Mouse (Mus musculus): ENCODE measurements around the gene Tnrc6b. TPM values are rescaled to one million over a fixed set of nuclear protein-coding genes. Genes with fewer than 3 reads are reported as not detected.
"Not testable (repeated sequence)": the region's sequence is repeated elsewhere in the genome, so short reads cannot be mapped to it uniquely, and the experiment has no call there.

Gene Tnrc6b
- polyA plus RNA-seq, 2 experiments: 8.1 to 8.8 TPM

DNA sequence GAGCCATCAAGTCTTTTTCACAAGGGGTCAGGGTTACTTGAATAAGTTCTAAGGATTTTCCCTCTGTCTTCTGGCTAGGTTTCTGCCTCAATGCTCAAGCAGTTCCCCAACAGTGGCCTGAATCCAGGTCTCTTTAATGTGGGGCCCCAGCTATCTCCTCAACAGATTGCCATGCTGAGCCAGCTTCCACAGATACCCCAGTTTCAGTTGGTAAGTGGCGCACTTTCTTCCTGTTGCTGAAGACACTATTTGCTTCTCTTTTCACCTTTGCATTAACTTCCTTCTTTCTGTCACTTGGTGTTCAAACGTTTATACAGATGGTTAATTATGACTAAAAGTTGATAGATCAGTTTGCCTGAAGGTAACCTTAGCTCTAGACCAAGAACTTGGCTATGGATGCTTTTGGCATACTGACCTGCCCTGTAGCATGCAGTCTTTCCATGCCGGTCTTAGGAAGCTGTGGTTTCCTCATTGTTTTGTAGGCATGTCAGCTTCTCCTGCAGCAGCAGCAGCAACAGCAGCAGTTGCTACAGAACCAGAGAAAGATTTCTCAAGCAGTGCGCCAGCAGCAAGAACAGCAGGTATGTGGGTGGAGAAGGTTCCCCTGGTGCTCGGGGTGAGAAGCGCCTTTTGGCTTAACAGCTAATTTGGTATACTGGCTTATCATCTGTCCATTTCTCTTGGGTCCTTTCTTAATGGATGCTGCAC is 190.8 kb downstream of the Tnrc6b start:
- no peak for TF ChIP-seq CTCF (IDR thresholded peaks at IDR 0.05; ENCODE audit: low read depth)
- TF ChIP-seq EP300 (IDR thresholded peaks at IDR 0.05; ENCODE audit: low read depth): no peak
- WGBS (ENCODE audit: insufficient replicate concordance): 57% methylated on average over 6 of the region's 6 CpGs
- no peak for ATAC-seq (ENCODE audit: insufficient read depth)
- Histone ChIP-seq H3K4me2 (ENCODE audit: low read depth) (no peak overlapping the region), H3K36me3 (replicated peaks; ENCODE audit: control insufficient read depth, insufficient read depth, low read depth) (peaks cover 79% of the 10 kb centered on the region), H3K4me1 (replicated peaks; ENCODE audit: control insufficient read depth in 2 of 2, insufficient read depth in 2 of 2, low read length in 1 of 2) (no peaks in the 10 kb centered on the region), H3K4me3 (ENCODE audit: insufficient read depth in 1 of 2, low read depth in 2 of 2, low read length in 2 of 2) (no peak overlapping the region), H3K9ac (replicated peaks) (no peak overlapping the region), H3K27me3 (ENCODE audit: control insufficient read depth, insufficient read depth, low read length) (no peaks in the 10 kb centered on the region), H3K27ac (no peak overlapping the region), H3K9me3 (ENCODE audit: control insufficient read depth, low read length) (no peaks in the 10 kb centered on the region)
- DNase-seq (ENCODE audit: low read depth in 3 of 3, low spot score in 3 of 3): no peak

DNA sequence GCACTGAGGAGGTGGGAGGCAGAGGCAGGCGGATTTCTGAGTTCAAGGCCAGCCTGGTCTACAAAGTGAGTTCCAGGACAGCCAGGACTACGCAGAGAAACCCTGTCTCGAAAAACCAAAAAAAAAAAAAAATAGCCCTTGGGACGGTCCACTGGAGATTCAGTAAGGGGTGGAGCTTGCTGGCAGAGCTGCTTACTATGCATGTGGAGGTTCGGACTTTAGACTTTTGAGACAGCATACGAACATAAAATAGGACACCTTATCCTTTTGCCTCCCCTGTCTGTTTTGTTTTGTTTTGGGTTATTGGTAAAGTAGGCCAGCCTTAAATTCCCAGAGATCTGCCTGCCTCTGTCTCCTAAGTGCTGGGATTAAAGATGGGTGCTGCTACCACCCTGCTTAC is 193.7 kb downstream of the Tnrc6b start:
- WGBS (ENCODE audit: insufficient replicate concordance): 90% methylated on average over 6 of the region's 6 CpGs
- not testable (repeated sequence) for H3K27me3 ChIP-seq (ENCODE audit: control insufficient read depth, insufficient read depth, low read length); H3K4me2 ChIP-seq (ENCODE audit: low read depth); H3K9me3 ChIP-seq (ENCODE audit: control insufficient read depth, low read length); DNase-seq (ENCODE audit: low read depth in 3 of 3, low spot score in 3 of 3); H3K27ac ChIP-seq; H3K9ac ChIP-seq (replicated peaks); H3K4me1 ChIP-seq (replicated peaks; ENCODE audit: control insufficient read depth in 2 of 2, insufficient read depth in 2 of 2, low read length in 1 of 2); H3K4me3 ChIP-seq (ENCODE audit: insufficient read depth in 1 of 2, low read depth in 2 of 2, low read length in 2 of 2); ATAC-seq (ENCODE audit: insufficient read depth)
- peaks cover 71% of the 10 kb centered on the region for H3K36me3 ChIP-seq (replicated peaks; ENCODE audit: control insufficient read depth, insufficient read depth, low read depth)

DNA sequence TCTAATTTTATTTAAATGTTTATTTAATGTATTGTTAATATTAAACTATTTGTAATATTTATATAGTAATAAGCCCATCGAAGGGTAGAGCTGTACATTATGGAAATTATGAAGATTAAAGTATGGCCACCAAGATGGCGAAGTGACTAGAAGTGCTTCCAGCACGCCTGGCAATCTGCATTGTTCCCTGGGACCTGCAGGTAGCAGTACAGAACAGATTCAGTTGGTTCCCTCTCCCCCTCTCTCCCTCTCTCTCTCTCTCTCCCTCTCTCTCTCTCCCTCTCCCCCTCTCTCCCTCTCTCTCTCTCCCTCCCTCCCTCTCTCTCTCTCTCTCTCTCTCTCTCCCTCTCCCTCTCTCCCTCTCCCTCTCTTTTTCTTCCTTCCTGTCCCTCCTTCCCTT is 199.1 kb downstream of the Tnrc6b start:
- Histone ChIP-seq H3K4me1 (replicated peaks; ENCODE audit: control insufficient read depth in 2 of 2, insufficient read depth in 2 of 2, low read length in 1 of 2) (peaks cover 25 to 26% of the 10 kb centered on the region in 2 experiments), H3K9me3 (ENCODE audit: control insufficient read depth, low read length) (no peaks in the 10 kb centered on the region), H3K36me3 (replicated peaks; ENCODE audit: control insufficient read depth, insufficient read depth, low read depth) (peaks cover 65% of the 10 kb centered on the region), H3K9ac (replicated peaks) (no peak overlapping the region; the same call in 1 of the 2 replicates), H3K27ac (peak overlapping the region; percentile 84), H3K27me3 (ENCODE audit: control insufficient read depth, insufficient read depth, low read length) (no peaks in the 10 kb centered on the region), H3K4me2 (ENCODE audit: low read depth) (peak overlapping the region; percentile 62), H3K4me3 (ENCODE audit: insufficient read depth in 1 of 2, low read depth in 2 of 2, low read length in 2 of 2) (no peak overlapping the region)
- DNase-seq (ENCODE audit: low read depth in 3 of 3, low spot score in 3 of 3) (no peak), ATAC-seq (ENCODE audit: insufficient read depth) (no peak)
- 68% methylated on average over 3 of the region's 3 CpGs for WGBS (ENCODE audit: insufficient replicate concordance)
- TF ChIP-seq CTCF (IDR thresholded peaks at IDR 0.05; ENCODE audit: low read depth) (peak; percentile 23), EP300 (IDR thresholded peaks at IDR 0.05; ENCODE audit: low read depth) (no peak)

DNA sequence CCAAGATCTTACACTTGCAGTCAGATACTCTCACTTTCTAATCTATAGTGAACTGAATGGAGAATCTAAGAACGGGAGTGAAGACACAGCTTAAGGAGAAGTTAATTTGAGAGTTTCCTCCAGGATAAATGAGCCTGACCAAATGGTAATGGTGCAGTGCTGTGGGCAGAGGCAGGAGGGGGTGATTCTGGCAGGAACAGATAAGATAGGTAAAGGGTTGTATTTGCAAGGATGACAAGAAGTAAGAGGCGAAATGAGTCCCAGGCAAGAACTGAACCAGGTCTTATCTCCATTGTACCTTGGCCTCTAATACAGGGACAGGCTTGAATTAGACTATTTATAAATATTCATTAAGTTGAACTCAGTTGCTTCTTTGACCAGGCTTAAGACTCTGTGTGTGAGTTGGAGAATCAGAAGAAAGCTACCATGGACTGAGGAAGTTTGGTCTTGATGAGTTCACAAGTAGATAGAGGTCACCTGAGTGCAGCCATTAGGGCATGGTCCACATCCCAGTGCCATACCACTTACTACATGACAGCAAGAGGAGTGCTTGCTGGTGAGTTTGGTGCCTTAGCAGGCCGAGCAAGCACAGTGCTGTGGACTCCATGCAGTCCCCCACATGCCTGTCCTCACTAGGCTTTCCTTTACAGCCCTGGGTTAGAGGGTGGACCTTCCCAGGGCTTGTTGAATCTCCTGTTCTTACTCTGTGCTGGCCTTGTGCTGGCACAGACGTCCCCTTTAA is 199.8 kb downstream of the Tnrc6b start:
- Histone ChIP-seq H3K4me1 (replicated peaks; ENCODE audit: control insufficient read depth in 2 of 2, insufficient read depth in 2 of 2, low read length in 1 of 2) (peaks cover 25 to 26% of the 10 kb centered on the region in 2 experiments), H3K36me3 (replicated peaks; ENCODE audit: control insufficient read depth, insufficient read depth, low read depth) (peaks cover 65% of the 10 kb centered on the region), H3K9ac (replicated peaks) (peak overlapping the region; percentile 35), H3K27me3 (ENCODE audit: control insufficient read depth, insufficient read depth, low read length) (no peaks in the 10 kb centered on the region), H3K9me3 (ENCODE audit: control insufficient read depth, low read length) (no peaks in the 10 kb centered on the region), H3K4me3 (ENCODE audit: insufficient read depth in 1 of 2, low read depth in 2 of 2, low read length in 2 of 2) (no peak overlapping the region), H3K4me2 (ENCODE audit: low read depth) (peak overlapping the region; percentile 62), H3K27ac (peak overlapping the region; percentile 84)
- ATAC-seq (ENCODE audit: insufficient read depth): peak; percentile 98
- no peak for TF ChIP-seq CTCF (IDR thresholded peaks at IDR 0.05; ENCODE audit: low read depth)
- TF ChIP-seq EP300 (IDR thresholded peaks at IDR 0.05; ENCODE audit: low read depth): peak; percentile 88
- WGBS (ENCODE audit: insufficient replicate concordance): 21% methylated on average over 4 of the region's 4 CpGs
- peak; percentile 72 to 75 (median 73) for DNase-seq (ENCODE audit: low read depth in 3 of 3, low spot score in 3 of 3)

DNA sequence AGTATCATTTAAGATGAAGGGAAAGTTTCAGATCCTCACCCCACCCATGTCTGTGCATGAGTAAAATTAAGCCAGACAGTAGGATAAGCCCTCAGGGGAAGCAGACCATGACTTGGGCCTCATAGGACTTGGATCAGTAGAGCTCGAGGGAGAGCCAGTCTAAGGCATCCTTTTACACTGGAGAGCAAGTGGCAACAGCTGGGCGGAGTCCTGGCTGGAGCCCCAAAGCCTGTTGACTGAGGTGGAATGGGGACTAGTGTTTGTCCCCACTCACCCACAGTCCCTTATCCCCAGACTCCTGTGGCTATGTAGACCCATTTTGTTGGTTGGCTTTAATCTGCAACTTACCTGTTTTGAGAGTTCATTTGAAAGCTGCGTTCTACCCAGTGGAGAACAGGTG is 201.1 kb downstream of the Tnrc6b start:
- Histone ChIP-seq H3K36me3 (replicated peaks; ENCODE audit: control insufficient read depth, insufficient read depth, low read depth) (peaks cover 66% of the 10 kb centered on the region), H3K9me3 (ENCODE audit: control insufficient read depth, low read length) (no peaks in the 10 kb centered on the region), H3K4me2 (ENCODE audit: low read depth) (no peak overlapping the region), H3K4me3 (ENCODE audit: insufficient read depth in 1 of 2, low read depth in 2 of 2, low read length in 2 of 2) (no peak overlapping the region), H3K4me1 (replicated peaks; ENCODE audit: control insufficient read depth in 2 of 2, insufficient read depth in 2 of 2, low read length in 1 of 2) (peaks cover 25 to 26% of the 10 kb centered on the region in 2 experiments), H3K27me3 (ENCODE audit: control insufficient read depth, insufficient read depth, low read length) (no peaks in the 10 kb centered on the region), H3K27ac (no peak overlapping the region; the same call in 1 of the 2 replicates), H3K9ac (replicated peaks) (no peak overlapping the region)
- WGBS (ENCODE audit: insufficient replicate concordance): 71% methylated on average over 3 of the region's 3 CpGs
- no peak for ATAC-seq (ENCODE audit: insufficient read depth)
- TF ChIP-seq EP300 (IDR thresholded peaks at IDR 0.05; ENCODE audit: low read depth) (no peak), CTCF (IDR thresholded peaks at IDR 0.05; ENCODE audit: low read depth) (no peak)
- DNase-seq (ENCODE audit: low read depth in 3 of 3, low spot score in 3 of 3): no peak
